Mouse (Mus musculus) mature B cell (primary cell): ENCODE results near the gene Cpa4.

ENCODE experiments used
- in situ Hi-C: fragments of 300-500 bp; cut with MboI; formaldehyde crosslinking; loops from 2 replicates; pipeline ENCODE4 v1.14.3; 2019

The Cpa4 gene

DNA sequence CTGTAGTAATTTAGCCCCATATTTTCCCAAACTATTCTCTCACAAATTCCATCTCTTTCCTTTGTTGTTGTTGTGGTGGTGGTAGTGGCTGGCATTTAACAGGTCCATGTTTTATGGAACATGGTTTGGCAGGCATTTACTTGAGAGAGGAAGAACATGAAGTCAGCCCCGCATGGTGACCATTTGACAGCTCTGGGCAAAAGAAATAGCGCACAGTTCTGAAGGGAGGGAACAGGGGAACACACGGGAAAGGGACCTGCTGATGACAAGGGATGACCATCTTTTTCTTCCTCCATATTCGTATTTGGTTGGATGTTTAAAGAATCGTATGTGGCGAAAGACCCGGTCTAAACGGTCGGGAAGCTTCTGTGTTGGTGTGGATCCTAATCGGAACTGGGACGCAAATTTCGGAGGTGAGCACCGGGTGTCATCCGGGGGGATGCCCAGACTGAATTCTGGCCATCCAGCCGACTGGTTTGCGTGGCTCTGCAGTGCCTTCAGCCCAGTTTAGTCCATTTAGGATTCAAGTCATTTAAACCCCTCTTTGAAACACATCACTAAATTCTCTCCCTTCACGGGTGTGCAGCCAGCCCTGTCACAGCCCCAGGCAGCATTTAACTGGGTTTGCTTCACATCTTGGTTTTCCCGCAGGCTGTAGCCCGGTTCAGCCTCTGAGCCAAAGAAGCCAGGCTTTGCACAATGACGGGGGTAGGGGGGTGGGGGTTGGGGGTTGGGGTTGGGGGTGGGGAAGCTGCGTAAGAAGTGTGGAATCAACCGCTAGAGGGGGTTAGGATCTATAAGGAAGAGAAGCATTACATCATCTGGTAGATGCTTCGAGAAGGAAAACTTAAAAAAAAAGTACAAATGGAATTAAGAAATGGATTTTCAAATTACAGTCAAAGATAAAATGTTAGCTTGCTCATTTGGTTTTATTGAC lies 16.3 kb upstream of the Cpa4 start:
- in situ Hi-C loops: no loop called here

DNA sequence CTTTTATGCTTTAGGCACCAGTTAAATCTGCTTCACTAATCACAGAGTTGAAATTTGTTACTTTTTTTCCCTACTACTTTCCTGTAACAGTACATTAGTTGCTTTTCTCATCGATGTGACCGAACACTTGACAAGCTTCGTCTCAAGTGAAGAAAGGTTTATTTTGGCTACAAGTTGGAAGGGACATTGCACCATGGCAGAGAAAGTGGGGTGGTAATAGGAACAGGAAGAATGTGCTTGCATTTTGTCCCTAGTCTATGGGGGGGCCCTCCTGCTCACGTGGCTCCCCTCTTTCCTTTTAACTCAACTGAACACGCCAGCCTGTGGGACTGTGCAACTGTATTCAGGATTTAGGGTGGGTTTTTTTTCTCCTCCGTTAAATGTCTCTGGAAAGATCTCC lies 15.5 kb upstream of the Cpa4 start:
- in situ Hi-C loops: no loop called here

DNA sequence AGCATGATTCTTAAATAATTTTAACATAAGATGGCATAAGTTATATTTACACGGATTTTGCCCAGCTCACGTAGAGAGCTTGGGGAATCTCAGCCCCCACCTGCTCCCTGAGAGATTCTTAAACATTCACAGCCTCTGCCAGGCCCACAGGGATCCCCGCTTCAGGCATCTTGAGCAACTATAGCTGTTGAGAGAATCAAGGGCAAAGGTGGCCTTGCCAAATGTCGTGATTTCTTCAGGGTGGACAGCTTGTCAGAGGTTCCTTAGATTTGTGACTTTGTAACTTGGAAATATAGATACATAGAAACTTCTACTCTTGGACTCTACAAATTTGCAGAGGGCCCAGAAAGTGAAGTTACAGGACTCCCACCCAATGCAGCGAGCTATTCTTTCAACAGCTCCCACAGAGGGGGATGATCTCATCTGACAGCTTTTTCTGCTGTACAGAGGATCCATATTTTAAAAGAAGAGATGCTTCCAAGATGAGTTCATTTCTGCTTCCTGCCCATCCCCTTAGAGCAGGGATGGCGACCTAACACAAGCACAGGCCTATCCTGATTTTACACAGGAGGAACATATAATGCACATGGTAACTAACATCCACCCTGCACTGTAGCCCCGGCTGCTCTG lies 14.7 kb upstream of the Cpa4 start:
- in situ Hi-C loops: no loop called here

DNA sequence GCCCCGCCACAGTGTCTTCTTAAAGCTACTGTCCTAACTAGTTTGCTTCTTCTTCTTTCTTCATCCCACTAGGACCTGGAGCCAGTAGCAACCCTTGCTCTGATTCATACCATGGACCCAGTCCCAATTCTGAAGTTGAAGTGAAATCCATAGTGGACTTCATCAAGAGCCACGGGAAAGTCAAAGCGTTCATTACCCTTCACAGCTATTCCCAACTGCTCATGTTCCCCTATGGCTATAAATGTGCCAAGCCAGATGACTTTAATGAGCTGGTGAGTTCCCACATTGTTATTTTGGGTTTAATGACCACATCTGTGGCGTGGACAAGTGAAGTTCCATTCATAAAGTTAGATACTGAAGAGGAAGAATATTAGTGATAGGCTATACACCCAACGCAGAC lies 14.1 kb upstream of the Cpa4 start:
- in situ Hi-C loops: no loop called here

DNA sequence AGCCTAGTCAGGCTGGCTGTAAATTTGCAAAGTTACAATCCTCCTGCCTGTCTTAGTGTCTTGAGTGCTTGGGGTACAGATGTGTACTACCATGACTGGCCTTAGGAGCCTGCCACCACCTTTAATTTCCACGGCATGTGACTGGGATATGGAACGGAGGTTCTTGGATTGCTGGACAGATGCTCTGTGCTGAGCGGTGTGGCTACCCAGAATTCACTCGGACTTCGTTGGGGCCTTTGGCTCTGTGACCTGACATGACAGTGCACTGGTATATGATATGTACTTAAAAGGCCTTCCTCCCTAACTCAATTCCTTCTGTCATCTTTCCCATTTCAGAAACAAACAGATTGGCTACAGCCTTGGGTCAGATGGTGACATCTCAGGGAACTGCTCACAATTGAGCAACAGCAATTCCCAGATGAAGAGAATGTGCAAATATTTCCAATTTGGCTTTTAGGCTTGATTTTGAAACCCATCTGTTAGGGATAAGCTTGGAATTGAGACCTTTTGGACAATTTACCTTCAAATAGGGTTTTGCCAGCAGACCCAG lies 13.5 kb upstream of the Cpa4 start:
- in situ Hi-C loops: no loop called here

DNA sequence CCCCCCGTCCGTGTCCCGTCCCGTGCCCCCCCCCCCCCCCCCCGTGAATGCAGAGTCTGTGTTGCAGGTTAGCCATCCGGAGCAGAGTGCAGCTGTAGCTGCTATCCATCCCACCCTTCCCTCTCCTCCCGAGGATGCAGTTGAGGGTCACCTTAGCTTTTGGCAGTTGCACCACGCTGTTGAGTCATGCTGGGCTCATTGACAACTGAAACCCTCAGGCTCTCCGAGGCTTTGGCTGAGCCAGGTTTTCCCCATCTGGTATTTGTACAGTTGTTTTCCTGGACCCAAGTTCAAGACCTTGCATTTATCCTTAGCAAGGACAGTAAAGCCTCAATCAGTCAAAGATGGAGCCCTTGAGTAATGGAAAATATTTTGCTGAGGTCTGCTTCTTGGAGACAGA lies 12.1 kb upstream of the Cpa4 start:
- in situ Hi-C loops: no loop called here

DNA sequence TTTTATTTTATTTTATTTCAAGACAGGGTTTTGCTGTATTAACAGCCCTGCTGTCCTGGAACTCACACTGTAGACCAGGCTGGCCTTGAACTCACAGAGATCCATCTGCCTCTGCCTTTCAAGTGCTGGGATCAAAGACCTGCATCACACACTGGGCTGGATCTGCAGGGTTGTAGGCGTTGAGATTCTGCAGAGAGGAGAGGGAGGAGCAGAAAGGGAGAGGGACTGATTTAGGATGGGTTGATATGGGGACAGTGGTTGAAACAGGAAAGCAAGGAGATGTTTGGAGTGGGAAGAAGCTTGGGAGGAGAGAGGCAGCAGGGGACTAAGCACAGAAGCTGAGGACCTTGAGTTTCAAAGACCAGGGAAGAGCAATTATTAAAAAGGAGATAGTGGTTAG lies 8.4 kb upstream of the Cpa4 start:
- in situ Hi-C loops: no loop called here

DNA sequence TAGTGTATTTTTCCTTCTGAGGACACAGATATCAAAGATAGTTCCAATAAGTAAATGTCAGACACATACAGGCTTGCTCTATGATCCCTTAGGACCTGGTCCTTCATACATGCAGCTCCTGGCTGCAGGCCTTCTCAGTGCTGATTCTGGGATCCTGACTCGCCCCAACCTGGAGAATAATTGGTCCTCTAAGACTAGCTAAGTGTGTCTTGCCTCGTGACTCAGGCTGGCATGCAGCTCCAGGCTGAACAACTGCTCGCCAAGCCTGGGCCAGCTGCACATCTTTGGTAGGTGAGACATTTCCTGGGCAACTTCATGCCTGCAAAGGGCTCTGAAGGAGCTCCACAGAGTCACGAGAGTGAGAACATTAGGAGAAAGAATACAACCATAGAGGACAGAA lies 6.0 kb upstream of the Cpa4 start:
- in situ Hi-C loops: no loop called here

DNA sequence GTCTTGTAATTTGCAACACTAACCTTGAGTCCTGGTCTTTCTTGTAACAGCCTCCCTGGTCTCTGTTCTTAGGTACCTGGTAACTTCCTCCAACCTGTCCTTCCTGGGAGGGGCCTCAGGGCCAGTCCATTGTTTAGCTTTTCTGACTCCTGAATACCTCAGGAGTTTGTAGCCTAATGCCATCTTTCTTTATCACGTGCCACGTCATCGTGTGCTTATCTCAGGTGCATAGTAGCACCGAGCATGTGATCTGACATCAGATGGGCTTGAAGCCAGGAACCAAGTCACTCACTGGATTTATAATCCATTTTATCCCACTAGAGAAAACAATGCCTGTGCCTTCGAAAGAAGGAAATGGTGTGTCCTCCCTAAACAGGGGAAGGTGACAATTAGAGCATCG lies 4.6 kb upstream of the Cpa4 start:
- in situ Hi-C loops: no loop called here

DNA sequence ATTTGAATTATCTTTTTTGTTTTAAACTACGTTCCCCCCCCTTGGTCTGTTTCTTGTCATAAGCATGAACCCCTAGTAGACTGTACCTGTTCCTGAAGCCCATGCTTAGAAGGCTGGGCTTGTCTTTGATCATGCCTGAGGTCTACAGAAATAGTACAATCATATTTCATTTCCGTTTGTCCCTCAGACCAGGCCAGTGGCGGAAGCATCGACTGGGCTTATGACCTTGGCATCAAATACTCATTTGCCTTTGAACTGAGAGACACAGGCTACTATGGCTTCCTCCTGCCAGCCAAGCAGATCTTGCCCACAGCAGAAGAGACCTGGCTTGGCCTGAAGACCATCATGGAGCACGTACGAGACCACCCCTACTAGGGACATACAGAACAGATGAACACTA lies 4.1 kb upstream of the Cpa4 start:
- in situ Hi-C loops: no loop called here

DNA sequence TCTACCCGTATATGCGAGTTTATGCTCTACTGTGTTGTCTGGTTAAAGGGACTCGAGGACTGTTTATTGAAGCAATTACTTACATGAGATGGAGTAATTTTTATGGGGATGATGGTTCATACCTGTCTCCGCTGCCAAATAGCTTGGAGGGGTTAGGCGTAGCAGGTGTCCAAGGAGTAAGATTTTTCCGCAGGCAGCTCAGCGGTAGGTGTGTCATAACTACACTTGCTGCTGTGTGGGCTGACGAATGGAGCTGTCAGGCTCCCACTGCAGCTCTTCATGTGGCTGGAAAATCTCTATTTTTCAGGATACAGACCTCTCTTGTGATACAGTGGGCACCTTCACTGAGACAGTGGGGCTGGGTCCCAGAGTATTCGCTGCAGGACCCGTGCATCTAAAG lies 1.2 kb downstream of the Cpa4 start:
- in situ Hi-C loops: no loop called here

DNA sequence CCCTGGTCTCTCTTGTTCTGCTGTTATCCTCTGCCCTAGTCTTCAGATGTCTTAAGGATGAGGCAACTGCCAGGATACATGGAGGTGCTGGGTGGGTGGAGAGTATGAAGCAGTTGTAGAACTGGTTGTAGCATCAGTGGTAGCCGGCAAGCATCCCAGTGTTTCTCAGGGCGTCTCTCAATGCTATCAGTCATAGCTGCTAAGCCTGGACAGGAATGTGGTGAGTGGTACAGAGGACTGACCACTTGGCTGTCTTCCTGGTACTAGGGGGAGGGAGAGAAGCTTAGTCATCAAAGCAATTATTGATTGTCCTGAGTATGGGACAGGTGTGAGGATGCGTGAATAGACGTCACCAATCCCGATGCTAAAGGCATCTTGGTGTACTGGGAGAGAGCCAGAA lies 1.8 kb downstream of the Cpa4 start:
- in situ Hi-C loops: no loop called here

DNA sequence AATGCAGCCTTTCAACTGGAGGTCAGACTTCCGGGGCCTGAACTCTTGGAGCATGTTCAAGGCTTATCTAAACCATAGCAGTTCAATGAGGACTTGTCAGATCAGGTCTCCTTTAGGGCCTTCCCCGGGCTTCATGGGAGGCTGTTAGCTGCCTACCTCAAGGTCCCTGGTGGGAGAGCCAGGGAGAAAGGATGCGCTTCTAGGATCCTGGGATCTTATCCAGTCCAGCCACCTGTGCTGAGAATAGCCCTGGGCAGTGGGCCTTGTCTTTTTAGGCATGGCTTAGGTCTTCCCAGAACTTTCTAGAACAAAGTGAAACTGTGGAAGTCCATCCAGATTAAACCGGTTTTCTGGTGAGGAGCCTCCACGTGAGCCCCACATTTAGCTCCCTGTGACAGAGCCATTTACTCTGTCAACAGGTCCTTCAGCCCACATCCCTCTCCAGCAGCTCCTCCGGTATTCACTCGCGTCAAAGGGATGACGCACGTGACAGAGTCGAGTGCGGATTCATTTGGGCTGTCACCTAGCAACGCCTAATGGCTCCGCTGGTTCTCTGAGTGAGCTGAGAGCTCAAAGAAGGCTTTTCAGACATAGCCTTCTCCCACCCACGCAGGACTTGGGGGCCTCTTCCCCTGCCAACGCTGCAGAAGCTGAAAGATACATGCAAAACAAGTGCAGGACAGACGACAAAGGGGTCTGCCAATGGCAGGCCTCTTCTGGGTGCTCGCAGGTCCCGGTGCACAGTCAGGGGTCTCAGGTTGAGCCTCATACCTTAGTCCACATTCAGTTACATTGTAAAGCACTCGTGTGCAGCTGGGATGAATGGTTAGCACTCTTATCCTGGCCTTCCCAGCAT lies 4.5 kb downstream of the Cpa4 start:
- in situ Hi-C loops: no loop called here

DNA sequence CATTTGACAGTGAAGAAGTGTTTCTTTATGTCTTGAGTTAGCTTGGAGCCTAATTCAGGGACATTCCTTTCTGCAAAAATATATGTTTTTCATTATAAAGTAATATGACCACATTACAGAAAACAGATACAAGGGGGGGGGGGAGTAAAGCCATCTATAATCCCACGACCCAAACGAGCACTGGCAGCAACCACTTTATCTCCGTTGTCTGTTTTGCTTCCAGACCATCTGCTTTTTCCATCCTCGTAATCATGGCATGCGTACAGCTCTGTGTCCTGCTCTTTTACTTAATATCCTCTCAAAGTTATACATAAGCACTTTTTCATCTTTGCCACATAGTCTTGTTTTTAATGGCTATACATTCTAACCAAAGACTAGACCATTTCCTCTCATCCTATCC lies 5.2 kb downstream of the Cpa4 start:
- in situ Hi-C loops: no loop called here

DNA sequence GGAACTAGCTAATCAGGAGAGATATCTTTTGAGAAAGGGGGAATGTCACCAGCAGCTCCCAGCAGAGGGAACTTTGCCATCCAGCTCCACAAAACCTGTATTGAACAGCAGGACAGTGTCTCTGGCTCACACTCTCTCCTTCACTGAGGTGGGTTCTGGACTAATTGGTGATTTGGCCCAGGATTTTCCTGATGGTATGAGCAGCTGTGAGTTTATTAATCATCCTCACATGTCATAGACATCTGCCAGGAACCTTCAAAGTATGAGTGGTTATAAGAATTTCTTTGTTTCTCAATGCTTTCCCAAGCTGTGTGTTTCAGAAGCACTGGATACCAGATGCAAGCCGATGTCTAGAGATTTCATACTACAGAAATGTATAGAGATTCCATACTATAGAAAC lies 6.8 kb downstream of the Cpa4 start:
- in situ Hi-C loops: no loop called here

DNA sequence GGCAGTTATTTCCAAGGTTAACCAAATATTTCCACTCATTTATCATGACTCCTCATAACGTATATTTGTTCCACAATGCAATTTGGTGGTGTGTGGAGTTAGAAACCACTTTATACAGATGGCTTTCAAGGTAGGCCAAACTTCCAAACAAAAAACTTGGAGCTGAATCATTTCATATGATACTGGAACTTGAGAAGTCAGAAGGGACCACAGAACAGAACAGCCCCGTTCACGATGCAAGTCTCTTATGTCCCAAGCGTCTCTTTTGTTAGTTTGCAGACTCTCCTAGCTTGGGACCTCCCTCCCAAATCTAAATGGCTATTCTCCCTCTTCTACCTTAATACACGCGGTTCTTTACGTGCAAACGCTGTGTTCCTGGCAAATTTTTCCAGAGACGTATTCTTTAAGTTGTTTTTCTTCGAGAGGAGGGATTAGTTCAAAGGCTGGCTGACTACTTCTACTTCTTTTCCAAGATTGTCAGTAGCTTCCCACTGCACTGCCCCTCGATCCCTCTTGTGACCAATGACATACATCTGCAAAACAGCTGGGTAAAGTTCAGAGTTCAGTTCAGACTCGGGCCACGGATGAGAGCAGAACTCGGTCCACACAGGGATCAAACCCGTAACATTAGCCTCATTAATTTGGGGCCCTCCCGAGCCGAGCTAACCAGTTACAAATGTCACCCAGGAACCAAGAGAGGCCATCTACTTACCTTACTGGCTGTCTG lies 8.5 kb downstream of the Cpa4 start:
- in situ Hi-C loops: no loop called here

DNA sequence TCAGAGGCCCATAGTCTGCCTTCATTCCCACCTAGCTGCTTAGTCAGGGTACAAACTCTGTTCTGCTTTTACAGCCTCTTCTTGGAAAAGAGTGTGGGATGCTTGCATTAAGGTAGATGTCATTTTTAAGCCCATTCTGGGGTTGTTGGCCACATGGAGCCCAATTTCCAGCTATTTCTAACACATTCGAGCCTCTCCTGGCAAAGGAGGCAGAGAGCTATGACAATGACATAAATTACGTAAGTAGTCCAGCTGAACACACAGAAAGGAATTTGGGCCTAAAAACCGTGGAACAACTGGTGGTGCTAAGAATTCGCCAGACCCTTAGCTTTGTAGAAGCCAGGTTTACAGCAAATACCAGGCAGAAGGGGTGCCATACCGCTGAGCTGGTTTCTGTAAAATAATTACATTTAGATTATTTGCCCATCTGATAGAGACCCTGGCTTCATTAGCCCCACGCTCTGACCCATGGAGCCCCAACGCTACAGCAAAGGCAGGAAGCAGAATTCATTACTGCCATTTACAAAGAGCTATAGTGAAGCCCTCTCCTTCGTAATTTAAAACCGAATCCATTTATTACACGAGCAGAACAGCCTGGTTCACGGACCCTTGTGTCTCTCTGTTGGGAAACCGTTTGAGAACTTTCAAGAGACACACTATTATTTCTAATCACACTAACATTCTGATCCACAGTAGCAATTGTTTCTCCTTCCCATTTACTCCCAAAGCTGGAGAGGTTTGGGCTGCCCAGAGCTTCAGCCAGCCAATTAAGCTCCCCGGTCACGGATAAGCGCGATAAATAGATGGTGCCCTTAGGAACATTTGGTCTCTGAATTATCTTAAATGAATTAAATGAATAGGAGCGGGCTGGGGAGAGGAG lies 12.0 kb downstream of the Cpa4 start:
- in situ Hi-C loops: no loop called here

DNA sequence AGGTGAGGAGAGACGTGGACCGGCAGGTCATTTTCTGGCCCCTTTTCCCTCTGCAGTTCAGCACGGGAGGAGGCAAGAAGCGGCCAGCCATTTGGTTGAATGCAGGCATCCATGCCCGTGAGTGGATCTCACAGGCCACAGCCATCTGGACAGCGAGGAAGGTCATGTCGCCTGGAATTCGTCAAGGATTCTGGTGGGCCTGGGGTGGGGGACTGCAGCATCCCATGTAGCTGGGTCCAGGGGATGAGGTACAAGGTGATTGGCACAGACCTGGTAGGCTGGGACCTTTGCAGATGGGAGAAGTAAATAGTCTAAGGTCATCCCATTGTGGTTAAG lies 12.6 kb downstream of the Cpa4 start:
- in situ Hi-C loops: no loop called here

DNA sequence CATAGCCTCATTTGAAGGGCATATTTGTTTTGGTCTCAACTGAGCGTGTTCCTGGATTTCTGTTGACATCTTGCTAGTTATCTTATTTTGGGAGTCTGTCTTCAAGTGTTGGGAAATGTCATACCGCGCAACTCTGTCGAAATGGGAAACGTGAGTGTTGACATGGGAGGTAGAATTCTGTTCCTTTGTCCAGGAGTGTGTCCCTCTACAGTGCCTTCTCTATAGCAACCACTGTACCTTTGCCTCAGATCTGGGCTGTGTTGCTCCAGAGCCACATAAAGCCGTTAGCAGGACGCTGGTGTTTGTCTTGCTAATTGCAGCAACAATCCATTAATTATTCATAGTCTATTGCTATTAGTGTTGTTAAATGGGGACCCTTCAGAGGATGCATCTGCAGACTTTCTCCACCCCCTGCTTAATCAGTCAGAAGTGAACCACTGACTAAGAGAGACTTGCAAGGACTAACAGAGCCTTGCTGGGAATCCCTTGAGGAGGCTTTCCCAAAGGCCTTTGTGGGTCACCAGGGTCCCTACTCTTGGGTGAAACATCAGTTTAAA lies 18.8 kb downstream of the Cpa4 start:
- in situ Hi-C loops: no loop called here

DNA sequence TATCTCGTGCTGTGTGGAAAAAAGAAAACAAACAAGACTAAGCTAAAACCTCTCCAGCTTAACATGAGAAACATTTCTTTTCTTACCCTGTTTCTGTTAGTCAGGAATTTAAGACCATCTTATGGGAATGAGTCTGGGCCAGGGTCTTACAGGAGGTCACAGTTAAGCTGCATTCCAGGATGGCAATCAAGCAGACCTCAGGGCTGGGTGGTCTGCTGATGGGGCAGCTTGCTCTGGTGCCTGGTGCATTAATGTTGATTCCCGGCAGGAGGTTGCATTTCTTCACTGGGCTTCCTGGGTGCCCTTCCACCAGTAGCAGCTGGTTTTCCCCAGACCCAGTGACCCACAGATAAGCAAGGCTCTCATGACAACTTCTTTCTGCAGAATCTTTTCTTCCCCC lies 21.6 kb downstream of the Cpa4 start:
- in situ Hi-C loops: no loop called here
